Mouse (Mus musculus): ENCODE results near the gene Gtf2h3.

DNA sequence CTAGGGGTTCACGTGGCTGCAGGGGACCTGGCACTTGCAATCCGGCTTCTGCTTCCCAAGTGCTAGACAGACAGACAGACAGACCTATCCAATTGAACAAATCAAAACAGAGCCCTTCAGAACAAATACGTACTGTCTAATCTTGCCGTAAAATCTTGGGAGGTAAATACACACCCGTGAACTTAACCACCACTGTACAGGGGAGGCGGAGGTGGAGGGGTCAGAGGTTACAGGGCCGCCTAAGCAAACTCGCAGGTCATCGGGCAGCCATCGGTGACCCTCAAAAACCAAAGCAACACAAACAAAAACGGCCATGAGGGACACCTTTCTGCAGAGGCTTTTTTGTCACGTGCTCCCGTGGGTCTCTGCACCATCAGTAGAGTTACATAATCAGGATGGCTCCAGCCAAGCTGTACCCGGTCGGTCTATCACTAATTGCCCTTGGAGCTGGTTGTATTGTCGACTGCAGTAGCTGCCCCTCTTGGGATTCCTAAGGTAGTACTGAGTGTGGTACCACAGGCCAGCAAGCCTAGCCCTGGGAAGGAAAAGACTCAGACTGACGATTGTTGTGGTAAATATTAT, 26.2 kb downstream of the Gtf2h3 start:
- TF ChIP-seq CTCF (IDR thresholded peaks at IDR 0.05; ENCODE audit: control insufficient read depth, insufficient read depth, insufficient replicate concordance, low read depth, low read length) (no peak), POLR2A (IDR thresholded peaks at IDR 0.05; ENCODE audit: control insufficient read depth, low read depth, low read length) (no peak)
